Mouse (Mus musculus) granulocyte monocyte progenitor cell, adult 5-6 weeks (primary cell): Measurements from ENCODE around the gene Klf5. TPM values are rescaled to one million over a fixed set of nuclear protein-coding genes. Genes with fewer than 3 reads are reported as not detected.

Source experiments
- ATAC-seq: replicated peaks from 2 replicates; pipeline ENCODE4 v1.8.0; 2016; ENCODE audit warnings: mild to moderate bottlenecking, moderate TSS enrichment, inconsistent platforms; ENCODE audit not compliant: poor library complexity, severe bottlenecking
- total RNA-seq, 2 experiments: library from RNA; stranded (forward) in 1 of 2; stranded (reverse) in 1 of 2; fragments of 200-712, 200-1000 nt in 1 of 2; fragments of >200 nt in 1 of 2; fragmentation: Nextera tagmentation in 1 of 2; gene quantifications; 2 replicates each; pipeline ENCODE4 v1.2.3; 2014 to 2017

The Klf5 gene
- total RNA-seq, 2 experiments from 2014 or later: 0.41 to 0.77 TPM

DNA sequence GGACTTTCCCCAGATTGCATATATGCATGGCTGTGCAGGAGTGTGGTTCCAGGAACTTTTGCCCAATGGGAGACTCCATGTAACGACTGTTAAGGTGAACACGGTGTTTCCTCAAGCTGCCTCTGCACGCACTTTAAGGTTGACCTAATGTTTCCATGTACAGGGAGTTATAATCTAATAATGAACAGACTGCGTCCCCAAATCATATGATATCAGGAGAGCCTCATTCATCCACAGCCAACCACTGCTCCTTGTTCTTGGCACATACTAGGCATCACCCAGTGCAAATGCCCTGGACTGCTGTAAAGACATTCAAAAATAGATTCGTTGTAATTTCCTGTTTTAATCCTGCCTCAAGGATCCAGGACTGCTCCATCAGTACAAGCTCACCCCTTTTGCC is 64.5 kb downstream of the Klf5 start:
- no peak for ATAC-seq

DNA sequence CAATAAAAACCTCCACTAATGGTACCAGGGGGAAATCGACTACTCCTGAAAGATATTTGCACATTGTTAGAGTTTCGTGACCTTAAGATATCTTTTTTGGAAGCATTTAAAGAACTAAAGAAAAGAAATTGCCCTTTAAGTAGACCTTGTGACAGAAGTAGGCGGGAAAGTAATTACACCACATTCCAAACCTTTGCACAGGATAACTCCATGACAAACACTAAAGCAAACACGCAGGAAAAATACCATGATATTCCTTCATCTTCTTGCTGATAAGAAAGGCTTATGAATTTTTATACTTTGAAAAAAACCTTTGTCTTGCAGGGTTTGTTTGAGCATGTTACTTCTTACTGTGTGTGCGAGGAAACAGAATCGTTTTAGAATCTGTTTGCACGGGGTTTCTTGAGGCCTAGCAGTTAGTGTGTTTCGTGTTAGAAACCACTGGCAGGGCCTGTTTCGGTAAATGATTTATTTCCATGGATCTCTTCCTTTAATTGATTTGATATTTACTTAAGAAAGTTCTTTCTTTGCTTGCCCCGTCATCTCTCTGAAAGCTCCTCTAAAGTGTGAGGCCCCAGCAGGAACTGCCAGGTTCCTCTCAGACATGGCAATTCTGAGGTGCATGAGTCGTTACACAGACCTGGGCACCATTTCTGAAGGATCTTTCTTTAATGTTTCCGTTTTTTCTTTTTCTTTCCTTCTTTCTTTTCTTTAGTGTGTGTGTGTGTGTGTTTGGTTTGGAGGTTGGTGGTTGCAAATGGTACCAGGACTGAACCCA is 65.7 kb downstream of the Klf5 start:
- ATAC-seq: no peak

Other genes with a start within 250 kb of the Klf5 start
- 15.2 and 28.1 TPM in 2 replicates for gene Pibf1, start 199.3 kb upstream of the Klf5 start, total RNA-seq (2014; fragmentation: Nextera tagmentation)
- 31.3 and 41.3 TPM in 2 replicates for gene Pibf1, start 199.3 kb upstream of the Klf5 start, total RNA-seq (2017)
- 33.9 and 35.4 TPM in 2 replicates for gene Dis3, start 198.9 kb upstream of the Klf5 start, total RNA-seq (2014; fragmentation: Nextera tagmentation)
- gene Dis3, start 198.9 kb upstream of the Klf5 start, total RNA-seq (2017): 61.3 and 66.4 TPM in 2 replicates